Mouse (Mus musculus) thymus, adult 2 months (tissue): ENCODE measurements at regions not wholly inside any gene's neighbourhood (a gene's known extent, or its start where the extent isn't known, plus 50 kb on each side); places are given as distances from the start of the nearest gene placed in this dataset.

Source experiments
- DNase-seq: peaks from one replicate; pipeline ENCODE4 v3.0.0; 2021
- H3K27ac ChIP-seq: fragments of 200-500 bp; 2 replicates; pipeline ENCODE4 v1.5.1; 2012; ENCODE audit warnings: low read length, control low read depth; ENCODE audit not compliant: control insufficient read depth, insufficient read depth
- H3K27me3 ChIP-seq: fragments of 200-500 bp; 2 replicates; pipeline ENCODE4 v1.6.1; 2012; ENCODE audit warnings: mild to moderate bottlenecking, low read length, moderate library complexity, mixed read lengths; ENCODE audit not compliant: control insufficient read depth, insufficient read depth
- H3K36me3 ChIP-seq: fragments of 200-500 bp; 2 replicates; pipeline ENCODE4 v1.6.1; 2012; ENCODE audit warnings: mild to moderate bottlenecking, low read length, moderate library complexity; ENCODE audit not compliant: control insufficient read depth, insufficient read depth
- H3K4me1 ChIP-seq: fragments of 200-500 bp; replicated peaks from 2 replicates; pipeline ENCODE4 v1.6.1; 2012; ENCODE audit warnings: low read length; ENCODE audit not compliant: control insufficient read depth, insufficient read depth
- H3K4me3 ChIP-seq: fragments of 200-500 bp; 2 replicates; pipeline ENCODE4 v1.5.1; 2012; ENCODE audit warnings: mild to moderate bottlenecking, low read length, control low read depth, moderate library complexity; ENCODE audit not compliant: control insufficient read depth, insufficient read depth
- CTCF ChIP-seq: fragments of 200-500 bp; IDR thresholded peaks from 2 replicates; pipeline ENCODE4 v1.5.1; 2012; ENCODE audit warnings: mild to moderate bottlenecking, control low read depth, low read length, moderate library complexity, borderline replicate concordance; ENCODE audit not compliant: control insufficient read depth, poor library complexity, insufficient read depth; ENCODE audit errors: extremely low read depth
- POLR2A ChIP-seq: fragments of 200-500 bp; IDR thresholded peaks from 2 replicates; pipeline ENCODE4 v1.6.1; 2012; ENCODE audit warnings: mild to moderate bottlenecking, low read length, control low read depth, moderate library complexity; ENCODE audit not compliant: control insufficient read depth, poor library complexity, insufficient read depth; ENCODE audit errors: extremely low read depth
- WGBS: fragments of 180-500 bp; shearing (Covaris S2); methylation state at CpG from one replicate; pipeline ENCODE4 v1.1.7; 2018; 5-methylcytosine and 5-hydroxymethylcytosine counted together

DNA sequence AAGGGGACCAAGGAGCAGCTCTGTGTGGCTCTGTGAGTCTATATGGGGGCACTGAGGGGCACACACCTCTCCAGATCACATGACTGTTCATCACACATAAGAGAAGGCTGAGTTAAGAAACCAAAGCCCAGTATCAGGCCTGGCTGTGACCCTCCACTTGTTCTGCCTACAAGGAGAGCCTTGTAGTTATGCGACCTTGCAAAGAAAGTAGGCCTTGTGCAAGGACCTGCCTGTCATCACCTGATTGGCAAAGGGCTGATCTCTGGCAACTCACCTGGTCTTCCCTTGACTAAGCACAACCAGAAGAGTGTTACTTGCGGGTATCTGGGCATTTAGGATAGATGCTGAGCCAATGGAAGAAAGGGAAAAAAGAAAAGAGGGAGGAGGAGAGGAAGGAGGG is 107.7 kb upstream of the Tcerg1l start:
- no peak overlapping the region for H3K4me3 ChIP-seq
- no peak overlapping the region for H3K27ac ChIP-seq
- H3K27me3 ChIP-seq: no peaks in the 10 kb centered on the region
- no peak for TF ChIP-seq CTCF
- TF ChIP-seq POLR2A: no peak
- no peaks in the 10 kb centered on the region for H3K36me3 ChIP-seq
- no peak for DNase-seq
- 76% methylated on average over 2 of the region's 2 CpGs for WGBS
- no peaks in the 10 kb centered on the region for H3K4me1 ChIP-seq

GRCm38 (mm10) chr7:138503986-138504385 is 106.5 kb upstream of the Tcerg1l start:
- Histone ChIP-seq H3K27ac (no peak overlapping the region), H3K4me1 (no peaks in the 10 kb centered on the region), H3K4me3 (no peak overlapping the region), H3K36me3 (no peaks in the 10 kb centered on the region), H3K27me3 (no peaks in the 10 kb centered on the region)
- WGBS: 89% methylated on average over 3 of the region's 3 CpGs
- TF ChIP-seq CTCF: no peak
- TF ChIP-seq POLR2A: no peak
- DNase-seq: no peak

GRCm38 (mm10) chr7:138503016-138503415 is 105.5 kb upstream of the Tcerg1l start:
- H3K36me3 ChIP-seq: no peaks in the 10 kb centered on the region
- TF ChIP-seq POLR2A: no peak
- no peak for TF ChIP-seq CTCF
- H3K27ac ChIP-seq: no peak overlapping the region
- H3K4me3 ChIP-seq: no peak overlapping the region
- no peak for DNase-seq
- no peaks in the 10 kb centered on the region for H3K27me3 ChIP-seq
- H3K4me1 ChIP-seq: no peaks in the 10 kb centered on the region
- 99% methylated on average over 3 of the region's 3 CpGs for WGBS

DNA sequence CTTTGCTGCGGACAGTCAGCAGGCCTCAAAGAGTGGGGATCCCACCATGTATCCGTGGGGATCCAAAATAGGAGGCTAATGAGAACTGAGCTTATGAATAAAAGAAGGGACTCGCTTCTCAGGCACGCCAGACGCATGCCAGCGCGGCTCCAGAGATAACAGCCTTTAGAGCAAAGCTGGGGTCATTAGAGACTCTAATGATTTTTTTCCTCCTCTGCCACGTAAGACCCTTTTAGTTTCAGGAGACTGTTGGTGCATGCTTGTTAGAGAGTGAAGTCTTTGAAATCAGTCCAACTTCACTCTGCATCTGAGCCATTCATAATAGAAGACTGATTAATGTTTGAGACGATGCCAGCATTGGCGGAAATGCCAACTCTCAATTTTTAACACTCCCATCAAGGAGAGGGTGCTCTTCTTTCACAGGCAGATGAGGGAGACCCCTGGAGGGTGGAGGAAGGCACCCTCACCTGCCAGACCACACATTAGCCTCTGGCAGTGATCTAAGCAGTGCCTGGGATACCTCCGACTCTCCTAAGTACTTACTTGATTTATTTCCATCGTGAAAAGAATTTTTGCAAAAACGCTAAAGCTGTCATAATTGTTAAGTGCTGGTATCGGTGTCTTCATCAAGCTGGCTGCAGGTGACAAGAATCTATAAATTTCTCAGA is 104.0 kb upstream of the Tcerg1l start:
- Histone ChIP-seq H3K27ac (no peak overlapping the region), H3K4me3 (no peak overlapping the region), H3K4me1 (no peaks in the 10 kb centered on the region), H3K36me3 (no peaks in the 10 kb centered on the region), H3K27me3 (no peaks in the 10 kb centered on the region)
- DNase-seq: no peak
- WGBS: 88% methylated on average over 14 of the region's 14 CpGs
- no peak for TF ChIP-seq POLR2A
- TF ChIP-seq CTCF: no peak

GRCm38 (mm10) chr7:138497771-138498170 is 100.2 kb upstream of the Tcerg1l start:
- 73% methylated on average over 2 of the region's 2 CpGs for WGBS
- Histone ChIP-seq H3K27me3 (no peaks in the 10 kb centered on the region), H3K27ac (no peak overlapping the region), H3K4me3 (no peak overlapping the region), H3K36me3 (no peaks in the 10 kb centered on the region), H3K4me1 (no peaks in the 10 kb centered on the region)
- TF ChIP-seq CTCF (no peak), POLR2A (no peak)
- no peak for DNase-seq

GRCm38 (mm10) chr7:138497202-138497601 is 99.7 kb upstream of the Tcerg1l start:
- no peaks in the 10 kb centered on the region for H3K4me1 ChIP-seq
- H3K36me3 ChIP-seq: no peaks in the 10 kb centered on the region
- no peak for DNase-seq
- TF ChIP-seq POLR2A (no peak), CTCF (no peak)
- H3K4me3 ChIP-seq: no peak overlapping the region
- no peak overlapping the region for H3K27ac ChIP-seq
- no peaks in the 10 kb centered on the region for H3K27me3 ChIP-seq
- WGBS: 65% methylated on average over 6 of the region's 6 CpGs

DNA sequence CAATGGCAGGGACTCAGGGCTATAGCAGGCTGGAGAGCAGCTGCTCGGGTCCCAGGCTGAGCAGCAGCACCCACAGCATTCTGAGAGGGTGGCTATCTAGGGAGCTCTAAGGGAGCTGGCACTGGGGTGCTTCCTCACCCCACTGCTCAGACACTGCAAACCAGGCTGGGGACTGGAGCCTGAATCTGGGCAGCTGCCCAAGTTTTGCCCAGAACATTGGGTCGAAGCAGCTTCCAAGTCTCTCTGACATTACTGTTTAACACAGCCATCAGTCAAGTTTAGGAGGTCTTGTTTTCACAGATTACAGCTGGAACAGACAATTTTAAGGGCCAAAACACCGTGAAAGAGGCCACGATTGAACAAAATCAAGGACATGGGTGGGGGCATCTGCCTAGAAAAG is 96.1 kb upstream of the Tcerg1l start:
- Histone ChIP-seq H3K4me3 (no peak overlapping the region), H3K27me3 (no peaks in the 10 kb centered on the region), H3K27ac (no peak overlapping the region), H3K36me3 (no peaks in the 10 kb centered on the region), H3K4me1 (no peaks in the 10 kb centered on the region)
- TF ChIP-seq CTCF (no peak), POLR2A (no peak)
- DNase-seq: no peak
- WGBS: 83% methylated on average over 4 of the region's 4 CpGs
